Mouse (Mus musculus): Measurements from ENCODE around the gene Rgsl1. TPM values are rescaled to one million over a fixed set of nuclear protein-coding genes. Genes with fewer than 3 reads are reported as not detected.
"Not testable (repeated sequence)": the region's sequence is repeated elsewhere in the genome, so short reads cannot be mapped to it uniquely, and the experiment has no call there.

Gene Rgsl1
- polyA plus RNA-seq (2012; rRNA removed): 0.24 and 0.44 TPM in 2 replicates

- no peak for DNase-seq (ENCODE audit: low read depth)
Observed at GRCm38 (mm10) chr1:153844042-153844441, at the start of gene Rgsl1. Gene Rgsl1 (minus strand): TSS chr1:153844142.

GRCm38 (mm10) chr1:153891442-153891841 is 47.5 kb upstream of the Rgsl1 start, which contains the start of gene Teddm1a:
Gene Teddm1a (plus strand): TSS chr1:153891742.
- TF ChIP-seq CTCF (IDR thresholded peaks at IDR 0.05; ENCODE audit: borderline replicate concordance, extremely low read depth, insufficient read depth, insufficient read length) (no peak), POLR2A (IDR thresholded peaks at IDR 0.05; ENCODE audit: borderline replicate concordance, extremely low read depth, insufficient read depth, insufficient read length, poor library complexity, severe bottlenecking) (no peak)
- no peak for DNase-seq (ENCODE audit: low read depth)

More at GRCm38 (mm10) chr1:153844042-153844441, at the start of gene Rgsl1:
- TF ChIP-seq CTCF (IDR thresholded peaks at IDR 0.05; ENCODE audit: borderline replicate concordance, extremely low read depth, insufficient read depth, insufficient read length): no peak
- no peak for TF ChIP-seq POLR2A (IDR thresholded peaks at IDR 0.05; ENCODE audit: borderline replicate concordance, extremely low read depth, insufficient read depth, insufficient read length, poor library complexity, severe bottlenecking)

- no peak for DNase-seq (ENCODE audit: low read depth)
- TF ChIP-seq CTCF (IDR thresholded peaks at IDR 0.05; ENCODE audit: borderline replicate concordance, extremely low read depth, insufficient read depth, insufficient read length) (no peak), POLR2A (IDR thresholded peaks at IDR 0.05; ENCODE audit: borderline replicate concordance, extremely low read depth, insufficient read depth, insufficient read length, poor library complexity, severe bottlenecking) (no peak)
Observed at GRCm38 (mm10) chr1:153890121-153890520, 46.2 kb upstream of the Rgsl1 start.

- TF ChIP-seq POLR2A (IDR thresholded peaks at IDR 0.05; ENCODE audit: borderline replicate concordance, extremely low read depth, insufficient read depth, insufficient read length, poor library complexity, severe bottlenecking) (no peak), CTCF (IDR thresholded peaks at IDR 0.05; ENCODE audit: borderline replicate concordance, extremely low read depth, insufficient read depth, insufficient read length) (no peak)
- peak; percentile 55 for DNase-seq (ENCODE audit: low read depth)
Observed at GRCm38 (mm10) chr1:153886024-153886633, 42.2 kb upstream of the Rgsl1 start.

GRCm38 (mm10) chr1:153880391-153880790 is 36.4 kb upstream of the Rgsl1 start:
- not testable (repeated sequence) for DNase-seq (ENCODE audit: low read depth)

- TF ChIP-seq CTCF (IDR thresholded peaks at IDR 0.05; ENCODE audit: borderline replicate concordance, extremely low read depth, insufficient read depth, insufficient read length) (no peak), POLR2A (IDR thresholded peaks at IDR 0.05; ENCODE audit: borderline replicate concordance, extremely low read depth, insufficient read depth, insufficient read length, poor library complexity, severe bottlenecking) (no peak)
- DNase-seq (ENCODE audit: low read depth): no peak
Observed at GRCm38 (mm10) chr1:153874045-153874444, 30.1 kb upstream of the Rgsl1 start, which contains the start of gene Teddm1b. Gene Teddm1b (plus strand): TSS chr1:153874345.

- peak; percentile 17 for DNase-seq (ENCODE audit: low read depth)
- TF ChIP-seq POLR2A (IDR thresholded peaks at IDR 0.05; ENCODE audit: borderline replicate concordance, extremely low read depth, insufficient read depth, insufficient read length, poor library complexity, severe bottlenecking) (no peak), CTCF (IDR thresholded peaks at IDR 0.05; ENCODE audit: borderline replicate concordance, extremely low read depth, insufficient read depth, insufficient read length) (no peak)
Observed at GRCm38 (mm10) chr1:153855946-153856345, 12.0 kb upstream of the Rgsl1 start.

GRCm38 (mm10) chr1:153852696-153853095 is 8.8 kb upstream of the Rgsl1 start:
- not testable (repeated sequence) for DNase-seq (ENCODE audit: low read depth)

- TF ChIP-seq POLR2A (IDR thresholded peaks at IDR 0.05; ENCODE audit: borderline replicate concordance, extremely low read depth, insufficient read depth, insufficient read length, poor library complexity, severe bottlenecking) (no peak), CTCF (IDR thresholded peaks at IDR 0.05; ENCODE audit: borderline replicate concordance, extremely low read depth, insufficient read depth, insufficient read length) (peak; percentile 33; the same call in 1 of the 2 replicates)
- peak; percentile 80 for DNase-seq (ENCODE audit: low read depth)
Observed at GRCm38 (mm10) chr1:153846867-153847266, 2.9 kb upstream of the Rgsl1 start.

GRCm38 (mm10) chr1:153846420-153846819 is 2.5 kb upstream of the Rgsl1 start:
- DNase-seq (ENCODE audit: low read depth): peak; percentile 4
- TF ChIP-seq POLR2A (IDR thresholded peaks at IDR 0.05; ENCODE audit: borderline replicate concordance, extremely low read depth, insufficient read depth, insufficient read length, poor library complexity, severe bottlenecking) (no peak), CTCF (IDR thresholded peaks at IDR 0.05; ENCODE audit: borderline replicate concordance, extremely low read depth, insufficient read depth, insufficient read length) (no peak)

- TF ChIP-seq CTCF (IDR thresholded peaks at IDR 0.05; ENCODE audit: borderline replicate concordance, extremely low read depth, insufficient read depth, insufficient read length) (no peak), POLR2A (IDR thresholded peaks at IDR 0.05; ENCODE audit: borderline replicate concordance, extremely low read depth, insufficient read depth, insufficient read length, poor library complexity, severe bottlenecking) (no peak)
Observed at GRCm38 (mm10) chr1:153842121-153842740, 1.7 kb downstream of the Rgsl1 start.

GRCm38 (mm10) chr1:153836036-153836435 is 7.9 kb downstream of the Rgsl1 start:
- no peak for DNase-seq (ENCODE audit: low read depth)
- TF ChIP-seq CTCF (IDR thresholded peaks at IDR 0.05; ENCODE audit: borderline replicate concordance, extremely low read depth, insufficient read depth, insufficient read length) (no peak), POLR2A (IDR thresholded peaks at IDR 0.05; ENCODE audit: borderline replicate concordance, extremely low read depth, insufficient read depth, insufficient read length, poor library complexity, severe bottlenecking) (no peak)

More at GRCm38 (mm10) chr1:153842121-153842740, 1.7 kb downstream of the Rgsl1 start:
- DNase-seq (ENCODE audit: low read depth): no peak
